ENCODE assay signal across 8 mouse cellular contexts in the genomic region with DNA sequence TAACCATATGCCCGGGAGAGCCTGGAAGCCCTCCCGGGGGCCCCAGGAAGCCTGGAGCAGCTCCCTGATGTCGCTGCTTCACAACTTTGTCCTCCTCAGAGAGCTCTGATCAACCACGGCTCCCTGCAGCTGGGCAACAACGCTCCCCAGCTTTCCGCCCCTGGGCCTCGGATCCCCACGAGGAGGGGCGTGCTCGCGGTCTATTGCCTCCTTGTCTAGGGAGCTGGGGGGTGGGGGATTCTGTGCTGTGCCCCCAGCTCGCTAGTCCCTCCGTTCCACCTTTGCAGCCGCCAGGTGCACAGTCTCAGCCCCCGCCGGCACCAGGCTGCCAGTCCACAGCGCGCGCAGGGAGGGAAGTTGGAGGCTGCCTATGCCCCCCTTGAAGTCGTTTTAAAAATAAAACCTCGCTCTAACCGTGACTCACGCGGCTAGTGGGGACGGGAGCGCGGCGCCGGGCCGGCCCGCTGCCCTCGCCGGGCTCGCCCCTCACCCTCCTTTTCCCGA. TPM values are rescaled to one million over a fixed set of nuclear protein-coding genes. Genes with fewer than 3 reads are reported as not detected.
DNase-seq lines count a peak whose midpoint lies in the region; ATAC-seq and TF ChIP-seq lines count a peak whose summit lies in the region.

No protein-coding gene starts in this region.

- H3ac ChIP-seq in myocyte (ENCODE audit: control insufficient read depth, insufficient read length), result peak overlapping the region; percentile 11

- H3K36me3 ChIP-seq in intestine, embryonic 14.5 days (ENCODE audit: control insufficient read depth, insufficient read depth, low read length), result no peaks in the 10 kb centered on the region
- H3K36me3 ChIP-seq in myocyte (ENCODE audit: control insufficient read depth, insufficient read depth), result no peaks in the 10 kb centered on the region

- no peak for ATAC-seq in cerebellum, adult (ENCODE audit: insufficient number of reproducible peaks, low FRiP score, low TSS enrichment)
- ATAC-seq in intestine, embryonic 14.5 days (replicated peaks; ENCODE audit: low FRiP score, low TSS enrichment, low read depth), result 0 out of 2 replicates have a peak, but pooled peaks have one; percentile 2

- peaks cover 12% of the 10 kb centered on the region for H3K4me1 ChIP-seq in intestine, embryonic 14.5 days (replicated peaks; ENCODE audit: control insufficient read depth, insufficient read depth, low read length)

- 2% methylated on average over 34 of the region's 35 CpGs for WGBS in intestine, embryonic 14.5 days

- H3K9me3 ChIP-seq in intestine, embryonic 14.5 days (ENCODE audit: control insufficient read depth, low read length), result no peaks in the 10 kb centered on the region

- TF ChIP-seq POLR2A in myocyte (IDR thresholded peaks at IDR 0.05; ENCODE audit: insufficient read length, low read depth), result no peak

- peaks cover 59% of the 10 kb centered on the region for H3K27me3 ChIP-seq in intestine, embryonic 14.5 days (replicated peaks; ENCODE audit: control insufficient read depth, insufficient read depth, low read length)
- H3K27me3 ChIP-seq in myocyte (ENCODE audit: control insufficient read depth, insufficient read depth, insufficient read length), result peaks cover 27% of the 10 kb centered on the region

- H3K4me2 ChIP-seq in intestine, embryonic 14.5 days (ENCODE audit: low read length), result peak overlapping the region; percentile 99
- H3K4me2 ChIP-seq in myocyte (ENCODE audit: low read depth), result peak overlapping the region; percentile 61

- no peak overlapping the region for H3K27ac ChIP-seq in intestine, embryonic 14.5 days (ENCODE audit: low read depth)

- H3K79me2 ChIP-seq in myocyte (ENCODE audit: control insufficient read depth, insufficient read depth), result no peaks in the 10 kb centered on the region

- peak overlapping the region; percentile 55 for H3K4me3 ChIP-seq in intestine, embryonic 14.5 days (ENCODE audit: low read depth, low read length)
- no peak overlapping the region for H3K4me3 ChIP-seq in myocyte

- DNase-seq in cerebellum, adult 8-10 months, result peak; percentile 47
- peak; percentile 56 to 64 for DNase-seq in right cerebral cortex, adult 2 months (ENCODE audit: low spot score in 2 of 2)
- DNase-seq in right cerebral cortex, postnatal 36 days (ENCODE audit: low spot score in 2 of 2), result no peak
- DNase-seq in intestine, embryonic 14.5 days (ENCODE audit: low spot score), result peak; percentile 68
- no peak for DNase-seq in urinary bladder, postnatal 4 days (ENCODE audit: low spot score in 2 of 2)
- DNase-seq in embryo, embryonic 11 days, result no peak

- peak overlapping the region; percentile 47 for H3K9ac ChIP-seq in intestine, embryonic 14.5 days (ENCODE audit: low read length)

TF ChIP-seq in myocyte, 11 proteins besides CTCF, POLR2A, EP300 and RAD21:
- TF ChIP-seq TCF12 (IDR thresholded peaks at IDR 0.05; ENCODE audit: insufficient read depth, poor library complexity, severe bottlenecking), result no peak
- no peak for TF ChIP-seq USF1 (IDR thresholded peaks at IDR 0.05; ENCODE audit: low read depth)
- no peak for TF ChIP-seq POLR2AphosphoS2 (IDR thresholded peaks at IDR 0.05; ENCODE audit: insufficient read length, low read depth)
- TF ChIP-seq CEBPB (IDR thresholded peaks at IDR 0.05; ENCODE audit: insufficient read depth, poor library complexity, severe bottlenecking), result no peak
- TF ChIP-seq MYOD1 (IDR thresholded peaks at IDR 0.05; ENCODE audit: control insufficient read depth in 1 of 3, insufficient read length in 2 of 3, low read depth in 2 of 3), result peak in 1 of 3 experiments; percentile 6
- no peak for TF ChIP-seq E2F4 (IDR thresholded peaks at IDR 0.05; ENCODE audit: insufficient read depth)
- TF ChIP-seq REST (IDR thresholded peaks at IDR 0.05; ENCODE audit: insufficient read depth, insufficient read length), result no peak
- TF ChIP-seq TCF3 (IDR thresholded peaks at IDR 0.05; ENCODE audit: insufficient read length, low read depth), result no peak
- no peak for TF ChIP-seq SRF (IDR thresholded peaks at IDR 0.05; ENCODE audit: control insufficient read depth, insufficient read length, low read depth)

RNA-seq across cellular contexts. Expression of gene Otub1, which starts 41.2 kb away (rescaled TPM):
- 205 and 224 TPM in 2 replicates for polyA plus RNA-seq in intestine, embryonic 14.5 days (2014; fragmentation: Nextera tagmentation; extraction: Ambion mirVana)
- 112 TPM for polyA plus RNA-seq in myocyte (2012; fragmentation: generic; extraction: Trizol)

RNA-seq across cellular contexts. Expression of gene Cox8a, which starts 52.5 kb away (rescaled TPM):
- polyA plus RNA-seq in intestine, embryonic 14.5 days (2014; fragmentation: Nextera tagmentation; extraction: Ambion mirVana), result 1,241 and 1,347 TPM in 2 replicates
- 1,011 TPM for polyA plus RNA-seq in myocyte (2012; fragmentation: generic; extraction: Trizol)

RNA-seq across cellular contexts. Expression of gene Flrt1, which starts 59.3 kb away (rescaled TPM):
- 3.6 TPM in 2 replicates for polyA plus RNA-seq in intestine, embryonic 14.5 days (2014; fragmentation: Nextera tagmentation; extraction: Ambion mirVana)
- polyA plus RNA-seq in myocyte (2012; fragmentation: generic; extraction: Trizol), result 1.2 TPM

Comparison
In these comparisons a context has a peak if more than half of its experiments do, and no peak if none do; other contexts are left out.
1. DNase-seq: peak in cerebellum, adult 8-10 months (single experiment), right cerebral cortex, adult 2 months (2 of 2) and intestine, embryonic 14.5 days (single experiment); none in right cerebral cortex, postnatal 36 days (0 of 2), urinary bladder, postnatal 4 days (0 of 2) and embryo, embryonic 11 days (single experiment).